In the genomic region with DNA sequence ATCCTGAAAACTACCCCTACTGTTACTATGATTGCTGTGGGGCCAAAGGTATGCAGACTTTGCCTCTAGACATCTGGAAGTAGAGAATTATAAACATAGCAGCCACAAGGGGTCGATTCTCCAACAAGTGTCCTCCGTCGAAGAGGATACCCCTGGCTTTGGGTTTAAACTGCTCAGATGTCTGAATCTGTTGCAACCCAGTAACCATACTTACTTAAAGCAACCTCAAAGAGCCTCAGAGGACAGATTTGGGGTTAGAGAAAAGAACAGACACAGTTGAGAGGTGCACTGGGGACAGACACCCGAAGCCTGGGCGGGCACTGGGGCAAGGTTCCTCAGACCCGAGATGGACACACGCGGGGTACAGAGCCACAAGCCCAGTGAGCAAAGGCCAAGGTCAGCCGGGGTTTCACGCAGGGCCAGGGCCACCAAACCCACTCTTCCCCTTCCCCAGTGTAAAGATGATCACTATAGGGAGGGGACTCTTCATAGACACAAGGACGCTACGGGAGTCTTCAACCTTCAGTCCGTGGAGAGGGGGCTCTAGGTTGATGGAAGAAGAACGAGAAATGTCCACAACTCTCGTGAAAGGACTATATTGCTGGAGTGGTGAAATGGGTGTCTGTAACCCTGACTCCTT, we compare ENCODE assay signal across 8 mouse cellular contexts. TPM values are rescaled to one million over a fixed set of nuclear protein-coding genes. Genes with fewer than 3 reads are reported as not detected.
DNase-seq lines count a peak whose midpoint lies in the region; ATAC-seq and TF ChIP-seq lines count a peak whose summit lies in the region.

No protein-coding gene starts in this region.

- peak overlapping the region; percentile 90 for H3K4me2 ChIP-seq in heart, embryonic 11.5 days
- H3K4me2 ChIP-seq in limb, embryonic 13.5 days (replicated peaks), result peak overlapping the region; percentile 87
- H3K4me2 ChIP-seq in midbrain, postnatal 0 days (ENCODE audit: low read depth, low read length, poor library complexity, severe bottlenecking), result peak overlapping the region; percentile 76

- H3K27me3 ChIP-seq in heart, embryonic 11.5 days (ENCODE audit: control insufficient read depth, insufficient read depth, low read length), result no peaks in the 10 kb centered on the region
- H3K27me3 ChIP-seq in limb, embryonic 13.5 days, result no peaks in the 10 kb centered on the region
- H3K27me3 ChIP-seq in midbrain, postnatal 0 days (ENCODE audit: insufficient read depth, low read length), result no peaks in the 10 kb centered on the region

- H3K27ac ChIP-seq in heart, embryonic 11.5 days (ENCODE audit: low read depth, low read length), result 0 out of 2 replicates have a peak overlapping the region, but pooled peaks have one; percentile 22
- H3K27ac ChIP-seq in limb, embryonic 13.5 days, result no peak overlapping the region
- no peak overlapping the region for H3K27ac ChIP-seq in midbrain, postnatal 0 days (ENCODE audit: low read depth, low read length)

- 30% methylated on average over 15 of the region's 15 CpGs for WGBS in heart, embryonic 11.5 days (ENCODE audit: insufficient replicate concordance)
- WGBS in limb, embryonic 13.5 days, result 37% methylated on average over 15 of the region's 15 CpGs
- 44% methylated on average over 15 of the region's 15 CpGs for WGBS in midbrain, postnatal 0 days

- peak overlapping the region; percentile 93 for H3K4me3 ChIP-seq in heart, embryonic 11.5 days (ENCODE audit: low read depth, low read length)
- H3K4me3 ChIP-seq in limb, embryonic 13.5 days, result peak overlapping the region; percentile 96
- H3K4me3 ChIP-seq in midbrain, postnatal 0 days (ENCODE audit: low read depth, low read length), result peak overlapping the region; percentile 67

- H3K9ac ChIP-seq in heart, embryonic 11.5 days (ENCODE audit: low read depth, low read length), result peak overlapping the region; percentile 98
- peak overlapping the region; percentile 94 for H3K9ac ChIP-seq in limb, embryonic 13.5 days
- H3K9ac ChIP-seq in midbrain, postnatal 0 days (replicated peaks; ENCODE audit: low read length, poor library complexity, severe bottlenecking), result peak overlapping the region; percentile 90

- H3K4me1 ChIP-seq in heart, embryonic 11.5 days (ENCODE audit: control insufficient read depth, insufficient read depth, low read length), result peaks cover 11% of the 10 kb centered on the region; the same call in 1 of the 2 replicates
- peaks cover 38% of the 10 kb centered on the region for H3K4me1 ChIP-seq in limb, embryonic 13.5 days
- H3K4me1 ChIP-seq in midbrain, postnatal 0 days (ENCODE audit: insufficient read depth, low read length), result peaks cover 13% of the 10 kb centered on the region

- DNase-seq in heart, adult 8-10 months (ENCODE audit: low spot score), result no peak
- DNase-seq in embryo, embryonic 9.5 days (ENCODE audit: extremely low spot score), result peak; percentile 16
- peak; percentile 29 for DNase-seq in heart, postnatal 4 days
- no peak for DNase-seq in midbrain, postnatal 0 days (ENCODE audit: low spot score)
- DNase-seq in ovary, postnatal 10 days (ENCODE audit: low spot score), result no peak
- no peak for DNase-seq in ovary, postnatal 36 days (ENCODE audit: low spot score)

- TF ChIP-seq CTCF in midbrain, postnatal 0 days (IDR thresholded peaks at IDR 0.05), result peak; percentile 33

- no peak for ATAC-seq in heart, embryonic 11.5 days (replicated peaks; ENCODE audit: insufficient number of reproducible peaks, low FRiP score, low TSS enrichment)
- no peak for ATAC-seq in limb, embryonic 13.5 days (ENCODE audit: low FRiP score, low read depth)
- ATAC-seq in midbrain, postnatal 0 days (ENCODE audit: low FRiP score), result peak; percentile 2; the same call in 1 of the 2 replicates

- H3K36me3 ChIP-seq in heart, embryonic 11.5 days (ENCODE audit: control insufficient read depth, insufficient read depth, low read length), result no peaks in the 10 kb centered on the region
- H3K36me3 ChIP-seq in limb, embryonic 13.5 days, result peaks cover 6% of the 10 kb centered on the region; the same call in 1 of the 2 replicates
- H3K36me3 ChIP-seq in midbrain, postnatal 0 days (ENCODE audit: insufficient read depth, low read length), result no peaks in the 10 kb centered on the region

- no peaks in the 10 kb centered on the region for H3K9me3 ChIP-seq in heart, embryonic 11.5 days (replicated peaks; ENCODE audit: control insufficient read depth, low read length)
- H3K9me3 ChIP-seq in limb, embryonic 13.5 days, result no peaks in the 10 kb centered on the region
- H3K9me3 ChIP-seq in midbrain, postnatal 0 days (ENCODE audit: low read length), result no peaks in the 10 kb centered on the region

RNA-seq across cellular contexts. Expression of gene Insr, which starts 1.1 kb away (rescaled TPM):
- 39.2 and 45.7 TPM in 2 replicates for polyA plus RNA-seq in heart, embryonic 11.5 days (2014; fragmentation: Nextera tagmentation; extraction: Ambion mirVana)
- total RNA-seq in heart, adult 8-10 months (2022), result 100 to 1,000 TPM; 117 to 175 (median 143) TPM
- 100 to 1,000 TPM; 118 to 122 TPM for total RNA-seq in heart, postnatal 4 days (2021)
- 38.4 and 40.2 TPM in 2 replicates for polyA plus RNA-seq in limb, embryonic 13.5 days (2015; fragmentation: Nextera tagmentation; extraction: Ambion mirVana)
- 40.3 and 44.5 TPM in 2 replicates for total RNA-seq in midbrain, postnatal 0 days (2014; rRNA removed)
- polyA plus RNA-seq in midbrain, postnatal 0 days (2015; fragmentation: Nextera tagmentation; extraction: Ambion mirVana), result 30.0 and 32.9 TPM in 2 replicates

Comparison
In these comparisons a context has a peak if more than half of its experiments do, and no peak if none do; other contexts are left out.
1. DNase-seq: peak in embryo, embryonic 9.5 days (single experiment) and heart, postnatal 4 days (single experiment); none in heart, adult 8-10 months (single experiment), midbrain, postnatal 0 days (single experiment), ovary, postnatal 10 days (single experiment) and ovary, postnatal 36 days (single experiment).
2. Peak in every context shown above with its lines, with median percentiles within 50 percentile points of each other: H3K4me2 ChIP-seq, H3K4me3 ChIP-seq and H3K9ac ChIP-seq.